Mouse (Mus musculus) liver, adult 2 months (tissue): ENCODE measurements around the gene Aaed1.

Experiments
- CTCF ChIP-seq: fragments of 200-500 bp; IDR thresholded peaks from 2 replicates; pipeline ENCODE4 v1.5.1; 2011; ENCODE audit warnings: low read depth, low read length, control low read depth
- POLR2A ChIP-seq: fragments of 200-500 bp; IDR thresholded peaks from 2 replicates; pipeline ENCODE4 v1.6.1; 2011; ENCODE audit warnings: low read length, control low read depth; ENCODE audit not compliant: insufficient read depth; ENCODE audit errors: extremely low read depth

GRCm38 (mm10) chr13:64225738-64226137, 86.8 kb downstream of the Aaed1 start:
- TF ChIP-seq POLR2A (no peak), CTCF (no peak)
